Mouse (Mus musculus) MEL (cell line): ENCODE results near the gene Fn1.

Experiments
- CTCF ChIP-seq, 3 experiments: IDR thresholded peaks in 2 of 3; conservative IDR thresholded peaks in 1 of 3; 2 replicates each; pipeline ENCODE4 v1.5.1; 2011 to 2012; ENCODE audit warnings: low read length in 3 of 3, low read depth in 2 of 3, mild to moderate bottlenecking in 2 of 3, improper control_type of control experiment in 1 of 3, inconsistent platforms in 1 of 3, mixed read lengths in 1 of 3, moderate library complexity in 1 of 3; ENCODE audit not compliant: control insufficient read depth in 1 of 3, insufficient read depth in 1 of 3, poor library complexity in 1 of 3, severe bottlenecking in 1 of 3
- ELF1 ChIP-seq: IDR thresholded peaks from 2 replicates; pipeline ENCODE4 v1.6.1; 2014; ENCODE audit warnings: low read depth, mild to moderate bottlenecking, inconsistent platforms, low read length, improper control_type of control experiment, moderate library complexity
- HCFC1 ChIP-seq: IDR thresholded peaks from 2 replicates; pipeline ENCODE4 v1.6.1; 2012; ENCODE audit warnings: low read depth, mild to moderate bottlenecking, inconsistent platforms, low read length, improper control_type of control experiment, moderate library complexity
- JUND ChIP-seq: IDR thresholded peaks from 2 replicates; pipeline ENCODE4 v1.6.1; 2011; ENCODE audit warnings: low read depth, mild to moderate bottlenecking, improper control_type of control experiment, low read length
- MAX ChIP-seq: IDR thresholded peaks from 2 replicates; pipeline ENCODE4 v1.6.1; 2011; ENCODE audit warnings: low read length, improper control_type of control experiment
- MAZ ChIP-seq: IDR thresholded peaks from 2 replicates; pipeline ENCODE4 v1.6.1; 2012; ENCODE audit warnings: low read depth, mild to moderate bottlenecking, inconsistent platforms, low read length, improper control_type of control experiment
- MEF2A ChIP-seq: IDR thresholded peaks from 2 replicates; pipeline ENCODE4 v1.6.1; 2014; ENCODE audit warnings: low read depth, mild to moderate bottlenecking, inconsistent platforms, low read length, improper control_type of control experiment; ENCODE audit not compliant: poor library complexity, insufficient replicate concordance, severe bottlenecking; ENCODE audit errors: extremely low read depth
- MXI1 ChIP-seq: IDR thresholded peaks from 2 replicates; pipeline ENCODE4 v1.6.1; 2011; ENCODE audit warnings: mild to moderate bottlenecking, low read depth, low read length, improper control_type of control experiment
- POLR2AphosphoS2 ChIP-seq: IDR thresholded peaks from 2 replicates; pipeline ENCODE4 v1.6.1; 2011; ENCODE audit warnings: low read length, improper control_type of control experiment
- SIN3A ChIP-seq: IDR thresholded peaks from 2 replicates; pipeline ENCODE4 v1.6.1; 2012; ENCODE audit warnings: low read length, improper control_type of control experiment, inconsistent platforms

DNA sequence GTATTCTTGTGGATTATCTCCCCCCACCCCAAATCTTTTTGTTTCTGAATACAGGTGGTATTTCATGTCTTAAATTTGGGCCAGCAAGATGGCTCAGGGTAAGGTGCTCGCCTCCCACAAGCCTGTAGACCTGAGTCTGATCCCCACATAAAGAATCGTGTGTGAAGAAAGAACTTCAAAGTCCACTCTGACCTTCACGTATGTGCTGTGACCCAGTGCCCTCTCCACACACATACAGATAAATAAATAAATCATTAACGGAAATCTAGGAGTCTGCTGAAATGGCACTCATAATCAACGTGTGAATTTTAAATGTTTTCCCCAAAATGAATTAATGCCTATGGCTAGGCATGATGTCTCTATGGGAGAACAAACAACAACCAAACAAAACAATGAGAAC is 16.9 kb downstream of the Fn1 start:
- no peak for TF ChIP-seq ELF1
- no peak for TF ChIP-seq SIN3A
- no peak for TF ChIP-seq CTCF (IDR thresholded peaks at IDR 0.05 in 2 of 3, conservative IDR thresholded peaks at IDR 0.05 in 1 of 3; ENCODE audit: control insufficient read depth in 1 of 3, insufficient read depth in 1 of 3, low read depth in 2 of 3, low read length in 3 of 3, poor library complexity in 1 of 3, severe bottlenecking in 1 of 3)
- TF ChIP-seq MAZ: no peak
- no peak for TF ChIP-seq MAX
- TF ChIP-seq MXI1: no peak
- no peak for TF ChIP-seq POLR2AphosphoS2
- no peak for TF ChIP-seq HCFC1
- no peak for TF ChIP-seq JUND
- TF ChIP-seq MEF2A: no peak
